Mouse (Mus musculus): ENCODE data around the gene Fah.

DNA sequence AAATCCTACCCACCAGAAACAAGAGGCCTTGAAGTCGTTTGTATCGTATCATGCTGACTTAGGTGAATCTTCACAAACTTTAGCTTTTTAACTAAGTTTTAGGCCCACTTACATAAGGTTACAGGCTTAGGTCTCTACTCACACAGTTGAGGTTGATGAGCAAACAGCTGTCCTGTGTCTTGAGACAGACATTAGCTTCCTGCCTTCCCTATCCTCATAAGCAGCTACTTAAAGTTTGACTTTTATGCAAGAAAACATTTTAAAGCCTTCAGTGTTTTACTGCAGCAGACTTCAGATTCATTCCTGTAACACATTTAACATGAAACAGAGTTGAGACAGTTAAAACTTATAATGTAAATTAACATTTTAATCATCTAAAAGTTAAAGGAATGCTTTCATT, 46.2 kb upstream of the Fah start:
- no peak for TF ChIP-seq CTCF (conservative IDR thresholded peaks at IDR 0.05; ENCODE audit: insufficient read depth, insufficient read length, low read depth, low read length)
- TF ChIP-seq POLR2A (IDR thresholded peaks at IDR 0.05; ENCODE audit: low read depth, low read length) = no peak

Measured in kidney, adult 2 months (tissue).